Mouse (Mus musculus): ENCODE results near the gene Btnl6. TPM values are rescaled to one million over a fixed set of nuclear protein-coding genes. Genes with fewer than 3 reads are reported as not detected.

Btnl6 gene
- polyA plus RNA-seq (2016; fragmentation: Nextera tagmentation; extraction: Ambion mirVana): not detected in 2 replicates

- Histone ChIP-seq H3K4me1 (no peaks in the 10 kb centered on the region), H3K9ac (no peak within 1 kb of the TSS), H3K27me3 (replicated peaks) (peaks cover 25% of the 10 kb centered on the region; the same call in 1 of the 2 replicates), H3K27ac (no peak within 1 kb of the TSS), H3K4me3 (no peak within 1 kb of the TSS), H3K9me3 (replicated peaks) (no peaks in the 10 kb centered on the region), H3K36me3 (no peaks in the 10 kb centered on the region), H3K4me2 (no peak within 1 kb of the TSS)
- WGBS (ENCODE audit: insufficient replicate concordance): 70% methylated on average over 4 of the region's 4 CpGs
- ATAC-seq: no peak
Measured at GRCm38 (mm10) chr17:34517252-34517651, at the start of gene Btnl6. Gene Btnl6, minus strand, starts transcription at chr17:34517352.

- Histone ChIP-seq H3K9me3 (replicated peaks) (no peaks in the 10 kb centered on the region), H3K4me2 (peak overlapping the region; percentile 26; the same call in 1 of the 2 replicates), H3K36me3 (no peaks in the 10 kb centered on the region), H3K4me3 (no peak overlapping the region), H3K4me1 (peaks cover 21% of the 10 kb centered on the region), H3K27me3 (replicated peaks) (peaks cover 43% of the 10 kb centered on the region), H3K9ac (no peak overlapping the region), H3K27ac (0 out of 2 replicates have a peak overlapping the region, but pooled peaks have one; percentile 31)
- no peak for ATAC-seq
- 41% methylated on average over 3 of the region's 3 CpGs for WGBS (ENCODE audit: insufficient replicate concordance)
Measured at GRCm38 (mm10) chr17:34564796-34565195, 47.6 kb upstream of the Btnl6 start.

- H3K36me3 ChIP-seq: no peaks in the 10 kb centered on the region
- no peak for ATAC-seq
- no peak within 1 kb of the TSS for H3K9ac ChIP-seq
- 0 out of 2 replicates have a peak within 1 kb of the TSS, but pooled peaks have one; percentile 3 for H3K4me3 ChIP-seq
- H3K4me1 ChIP-seq: peaks cover 24% of the 10 kb centered on the region
- H3K4me2 ChIP-seq: peak within 1 kb of the TSS; percentile 26; the same call in 1 of the 2 replicates
- 12% methylated on average over 6 of the region's 6 CpGs for WGBS (ENCODE audit: insufficient replicate concordance)
- no peaks in the 10 kb centered on the region for H3K9me3 ChIP-seq (replicated peaks)
- peaks cover 45% of the 10 kb centered on the region for H3K27me3 ChIP-seq (replicated peaks)
- 0 out of 2 replicates have a peak within 1 kb of the TSS, but pooled peaks have one; percentile 31 for H3K27ac ChIP-seq
Measured at GRCm38 (mm10) chr17:34564003-34564421, 46.9 kb upstream of the Btnl6 start, which contains the start of gene Notch4. Gene Notch4, plus strand, starts transcription at chr17:34564268.

GRCm38 (mm10) chr17:34563354-34563753, 46.2 kb upstream of the Btnl6 start:
- Histone ChIP-seq H3K27ac (no peak overlapping the region), H3K36me3 (no peaks in the 10 kb centered on the region), H3K9ac (no peak overlapping the region), H3K4me3 (no peak overlapping the region), H3K4me1 (peaks cover 24% of the 10 kb centered on the region), H3K4me2 (no peak overlapping the region), H3K27me3 (replicated peaks) (peaks cover 48% of the 10 kb centered on the region), H3K9me3 (replicated peaks) (no peaks in the 10 kb centered on the region)
- 66% methylated on average over 11 of the region's 11 CpGs for WGBS (ENCODE audit: insufficient replicate concordance)
- ATAC-seq: no peak

GRCm38 (mm10) chr17:34562595-34562994, 45.4 kb upstream of the Btnl6 start:
- peaks cover 24% of the 10 kb centered on the region for H3K4me1 ChIP-seq
- no peaks in the 10 kb centered on the region for H3K9me3 ChIP-seq (replicated peaks)
- no peak overlapping the region for H3K9ac ChIP-seq
- H3K4me3 ChIP-seq: no peak overlapping the region
- H3K36me3 ChIP-seq: no peaks in the 10 kb centered on the region
- no peak overlapping the region for H3K4me2 ChIP-seq
- peaks cover 50% of the 10 kb centered on the region for H3K27me3 ChIP-seq (replicated peaks)
- 65% methylated on average over 3 of the region's 3 CpGs for WGBS (ENCODE audit: insufficient replicate concordance)
- ATAC-seq: no peak
- no peak overlapping the region for H3K27ac ChIP-seq

- Histone ChIP-seq H3K36me3 (no peaks in the 10 kb centered on the region), H3K27ac (0 out of 2 replicates have a peak overlapping the region, but pooled peaks have one; percentile 36), H3K9me3 (replicated peaks) (no peaks in the 10 kb centered on the region), H3K4me3 (no peak overlapping the region), H3K4me1 (peaks cover 24% of the 10 kb centered on the region), H3K9ac (0 out of 2 replicates have a peak overlapping the region, but pooled peaks have one; percentile 17), H3K4me2 (peak overlapping the region; percentile 36), H3K27me3 (replicated peaks) (peaks cover 43% of the 10 kb centered on the region)
- ATAC-seq: no peak
- WGBS (ENCODE audit: insufficient replicate concordance): 24% methylated on average over 8 of the region's 8 CpGs
Measured at GRCm38 (mm10) chr17:34561200-34561599, 44.0 kb upstream of the Btnl6 start.

GRCm38 (mm10) chr17:34560438-34560837, 43.3 kb upstream of the Btnl6 start:
- Histone ChIP-seq H3K9me3 (replicated peaks) (no peaks in the 10 kb centered on the region), H3K4me1 (peaks cover 24% of the 10 kb centered on the region), H3K4me2 (no peak overlapping the region), H3K27ac (no peak overlapping the region), H3K27me3 (replicated peaks) (peaks cover 36% of the 10 kb centered on the region), H3K36me3 (no peaks in the 10 kb centered on the region), H3K4me3 (no peak overlapping the region), H3K9ac (no peak overlapping the region)
- 80% methylated on average over 6 of the region's 6 CpGs for WGBS (ENCODE audit: insufficient replicate concordance)
- ATAC-seq: no peak

GRCm38 (mm10) chr17:34559895-34560294, 42.7 kb upstream of the Btnl6 start:
- Histone ChIP-seq H3K9ac (no peak overlapping the region), H3K4me2 (0 out of 2 replicates have a peak overlapping the region, but pooled peaks have one; percentile 4), H3K4me1 (peaks cover 24% of the 10 kb centered on the region), H3K4me3 (no peak overlapping the region), H3K9me3 (replicated peaks) (no peaks in the 10 kb centered on the region), H3K36me3 (no peaks in the 10 kb centered on the region), H3K27ac (no peak overlapping the region), H3K27me3 (replicated peaks) (peaks cover 31% of the 10 kb centered on the region)
- ATAC-seq: peak; percentile 59; the same call in 1 of the 2 replicates
- 20% methylated on average over 15 of the region's 15 CpGs for WGBS (ENCODE audit: insufficient replicate concordance)

GRCm38 (mm10) chr17:34559116-34559515, 42.0 kb upstream of the Btnl6 start:
- WGBS (ENCODE audit: insufficient replicate concordance): 74% methylated on average over 7 of the region's 7 CpGs
- Histone ChIP-seq H3K9me3 (replicated peaks) (no peaks in the 10 kb centered on the region), H3K36me3 (no peaks in the 10 kb centered on the region), H3K9ac (no peak overlapping the region), H3K4me2 (no peak overlapping the region), H3K4me3 (no peak overlapping the region), H3K27me3 (replicated peaks) (peaks cover 35% of the 10 kb centered on the region), H3K27ac (no peak overlapping the region), H3K4me1 (peaks cover 22% of the 10 kb centered on the region)
- no peak for ATAC-seq

GRCm38 (mm10) chr17:34557411-34557810, 40.3 kb upstream of the Btnl6 start:
- Histone ChIP-seq H3K27ac (no peak overlapping the region), H3K4me3 (no peak overlapping the region), H3K4me1 (peaks cover 18% of the 10 kb centered on the region), H3K36me3 (no peaks in the 10 kb centered on the region), H3K27me3 (replicated peaks) (peaks cover 45% of the 10 kb centered on the region), H3K9me3 (replicated peaks) (no peaks in the 10 kb centered on the region), H3K9ac (no peak overlapping the region), H3K4me2 (no peak overlapping the region)
- no peak for ATAC-seq
- 63% methylated on average over 11 of the region's 11 CpGs for WGBS (ENCODE audit: insufficient replicate concordance)

GRCm38 (mm10) chr17:34556406-34556805, 39.3 kb upstream of the Btnl6 start:
- 58% methylated on average over 8 of the region's 8 CpGs for WGBS (ENCODE audit: insufficient replicate concordance)
- no peak overlapping the region for H3K27ac ChIP-seq

GRCm38 (mm10) chr17:34555483-34555882, 38.3 kb upstream of the Btnl6 start:
- H3K27ac ChIP-seq: no peak overlapping the region
- peaks cover 7% of the 10 kb centered on the region for H3K4me1 ChIP-seq
- H3K9ac ChIP-seq: no peak overlapping the region
- H3K9me3 ChIP-seq (replicated peaks): no peaks in the 10 kb centered on the region
- H3K27me3 ChIP-seq (replicated peaks): peaks cover 40% of the 10 kb centered on the region
- no peak overlapping the region for H3K4me3 ChIP-seq
- ATAC-seq: no peak
- no peak overlapping the region for H3K4me2 ChIP-seq
- 12% methylated on average over 5 of the region's 5 CpGs for whole genome bisulfite sequencing (ENCODE audit: insufficient replicate concordance)
- H3K36me3 ChIP-seq: no peaks in the 10 kb centered on the region

More at GRCm38 (mm10) chr17:34556406-34556805, 39.3 kb upstream of the Btnl6 start:
- Histone ChIP-seq H3K4me1 (peaks cover 16% of the 10 kb centered on the region), H3K27me3 (replicated peaks) (peaks cover 44% of the 10 kb centered on the region), H3K36me3 (no peaks in the 10 kb centered on the region), H3K9ac (no peak overlapping the region), H3K9me3 (replicated peaks) (no peaks in the 10 kb centered on the region), H3K4me3 (no peak overlapping the region), H3K4me2 (no peak overlapping the region)
- no peak for ATAC-seq

Measured in liver, embryonic 12.5 days (tissue).